Mouse (Mus musculus) limb, embryonic 11.5 days (tissue): ENCODE data around the gene Il17rc. TPM values are rescaled to one million over a fixed set of nuclear protein-coding genes. Genes with fewer than 3 reads are reported as not detected.
A peak's percentile ranks its signal among the peaks of the same experiment; 100 is the strongest.

ENCODE experiments used
- ATAC-seq: fragments of 200-750 bp; cut with Nextera tagmentation; 2 replicates; pipeline ENCODE4 v1.8.0; 2017; ENCODE audit warnings: low read depth; ENCODE audit not compliant: insufficient number of reproducible peaks, low FRiP score, low TSS enrichment
- DNase-seq: peaks from one replicate; pipeline ENCODE4 v3.0.0-alpha.2; 2015; ENCODE audit warnings: low spot score
- H3K27ac ChIP-seq: fragments of 300-500 bp; sonication (generic); replicated peaks from 2 replicates; pipeline ENCODE4 v1.5.1; 2014; ENCODE audit warnings: low read depth, mild to moderate bottlenecking, low read length
- H3K27me3 ChIP-seq: fragments of 300-500 bp; sonication (generic); 2 replicates; pipeline ENCODE4 v1.6.1; 2014; ENCODE audit warnings: mild to moderate bottlenecking, low read length, mixed read lengths; ENCODE audit not compliant: control insufficient read depth, insufficient read depth
- H3K36me3 ChIP-seq: fragments of 300-500 bp; sonication (generic); 2 replicates; pipeline ENCODE4 v1.6.1; 2014; ENCODE audit warnings: mild to moderate bottlenecking, low read length, moderate library complexity, mixed read lengths; ENCODE audit not compliant: control insufficient read depth, insufficient read depth
- H3K4me1 ChIP-seq: fragments of 300-500 bp; sonication (generic); 2 replicates; pipeline ENCODE4 v1.6.1; 2014; ENCODE audit warnings: low read length, mixed read lengths; ENCODE audit not compliant: control insufficient read depth, insufficient read depth
- H3K4me2 ChIP-seq: fragments of 300-500 bp; sonication (generic); 2 replicates; pipeline ENCODE4 v1.6.1; 2014; ENCODE audit warnings: low read depth, mild to moderate bottlenecking, moderate library complexity; ENCODE audit not compliant: severe bottlenecking
- H3K4me3 ChIP-seq: fragments of 300-500 bp; sonication (generic); 2 replicates; pipeline ENCODE4 v1.5.1; 2014; ENCODE audit warnings: low read depth, low read length
- H3K9ac ChIP-seq: fragments of 300-500 bp; sonication (generic); 2 replicates; pipeline ENCODE4 v1.6.1; 2014; ENCODE audit warnings: mild to moderate bottlenecking, low read length
- H3K9me3 ChIP-seq: fragments of 300-500 bp; sonication (generic); 2 replicates; pipeline ENCODE4 v1.6.1; 2016; ENCODE audit warnings: low read length; ENCODE audit not compliant: control insufficient read depth
- WGBS: fragments of 180-500 bp; shearing (Covaris S2); extraction: QIAGEN DNeasy Blood & Tissue Kit; methylation state at CpG from one replicate; pipeline ENCODE4 v1.1.7; 2014; 5-methylcytosine and 5-hydroxymethylcytosine counted together
- polyA plus RNA-seq: library from polyadenylated mRNA; unstranded; fragments of >200 nt; fragmentation: Nextera tagmentation; extraction: Ambion mirVana; gene quantifications from 2 replicates; pipeline ENCODE4 v1.2.1, GENCODE M21; 2014

Il17rc gene
- polyA plus RNA-seq, 1 experiment from 2014 or later = 2.4 TPM

DNA sequence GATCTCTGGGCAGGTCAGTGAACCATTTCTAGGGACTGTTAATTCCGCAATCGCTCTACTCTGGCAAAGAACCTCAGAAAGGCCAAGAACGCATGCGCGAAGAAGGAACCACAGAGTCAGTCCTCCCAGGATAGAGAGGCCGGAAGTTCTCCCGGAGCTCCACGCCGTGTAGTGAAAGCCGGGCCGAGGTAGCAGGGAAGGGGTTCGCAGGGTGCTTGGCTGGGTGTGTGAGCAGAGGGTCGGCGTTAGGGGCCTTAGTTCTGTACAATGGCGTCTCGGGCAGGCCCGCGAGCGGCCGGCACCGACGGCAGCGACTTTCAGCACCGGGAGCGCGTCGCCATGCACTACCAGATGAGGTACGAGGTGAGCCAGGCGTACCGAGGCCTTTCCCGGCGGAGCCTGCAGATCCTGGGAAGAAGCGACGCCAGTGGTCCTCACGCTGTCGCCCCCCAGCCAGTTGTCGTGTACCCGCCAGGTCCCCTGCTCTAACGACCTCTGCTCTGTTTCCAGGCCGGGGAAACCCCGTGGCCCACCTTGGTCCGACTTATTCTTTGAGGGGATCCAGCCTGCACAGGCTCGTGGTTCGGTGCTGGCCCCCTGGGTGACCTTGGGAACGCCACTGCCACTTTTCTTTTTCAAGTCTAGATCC lies 28.7 kb upstream of the Il17rc start, which contains the start of gene Jagn1:
TSS of gene Jagn1 (plus strand) at position 128 of the 649 bp plus-strand sequence.
- H3K4me3 ChIP-seq = peak within 1 kb of the TSS; percentile 99
- ATAC-seq (peak; percentile 85), DNase-seq (peak; percentile 98)
- under 1% methylated on average over 45 of the region's 45 CpGs for WGBS
- 0 out of 2 replicates have a peak, but pooled peaks cover 4% of the 10 kb centered on the region for H3K4me1 ChIP-seq
- no peak within 1 kb of the TSS for H3K27ac ChIP-seq
- H3K9me3 ChIP-seq = no peaks in the 10 kb centered on the region
- peak within 1 kb of the TSS; percentile 90 for H3K4me2 ChIP-seq
- H3K27me3 ChIP-seq = no peaks in the 10 kb centered on the region
- peak within 1 kb of the TSS; percentile 94 for H3K9ac ChIP-seq
- H3K36me3 ChIP-seq = peaks cover 5% of the 10 kb centered on the region

DNA sequence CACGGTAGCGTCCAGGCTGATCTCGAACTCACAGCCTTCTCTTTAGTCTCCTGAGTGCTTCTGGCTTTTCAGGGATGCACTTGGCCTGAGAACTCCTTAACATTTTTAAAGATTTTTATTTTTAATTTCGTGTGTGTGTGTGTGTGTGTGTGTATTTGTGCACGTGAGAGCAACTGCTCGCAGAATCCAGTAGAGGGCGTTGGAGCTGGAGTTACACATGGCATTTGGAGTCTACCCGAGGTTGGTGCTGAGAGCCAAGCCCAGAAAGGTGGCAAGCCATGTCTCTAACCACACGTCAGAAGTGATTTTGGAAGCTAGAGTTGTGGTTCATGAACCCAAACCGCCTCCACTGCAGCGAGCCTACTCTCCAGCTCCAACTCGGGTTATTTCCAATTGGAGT lies 28.1 kb upstream of the Il17rc start:
- no peak for DNase-seq
- peak overlapping the region; percentile 99 for H3K4me3 ChIP-seq

DNA sequence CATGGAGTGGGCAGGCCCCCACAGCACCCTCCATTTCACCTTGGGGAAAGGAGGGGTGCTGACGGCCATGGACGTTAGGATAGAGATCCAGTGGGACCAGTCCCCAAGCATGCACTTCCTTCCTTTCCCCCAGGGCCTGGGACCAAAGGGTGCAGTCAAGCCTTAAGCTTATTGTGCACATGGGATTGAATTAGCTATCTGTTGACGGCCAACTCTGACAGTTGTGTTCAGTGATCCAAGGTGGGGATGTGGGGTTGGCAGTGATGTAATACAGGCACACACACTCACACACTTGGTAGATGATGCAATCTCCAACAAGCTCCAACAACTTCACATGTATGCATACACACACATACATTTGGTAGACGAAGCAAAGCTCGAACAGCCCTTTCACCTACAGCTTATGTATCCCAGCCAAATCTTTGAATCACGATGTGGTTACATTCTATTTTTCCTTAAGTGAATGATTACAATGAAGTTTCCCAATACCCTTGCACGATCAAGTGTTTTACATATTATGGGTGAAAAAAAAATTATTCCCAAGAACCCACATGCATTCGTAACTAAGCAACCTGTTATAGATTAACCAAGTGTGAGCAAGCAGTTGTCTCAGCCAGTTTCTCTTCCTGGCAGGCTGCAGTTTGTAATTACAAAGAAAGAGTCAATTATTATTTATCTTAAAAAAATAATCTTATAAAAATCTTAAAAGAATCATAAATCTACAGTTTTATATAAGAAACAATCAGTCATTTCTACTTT lies 26.8 kb upstream of the Il17rc start:
- Histone ChIP-seq H3K27ac (no peak overlapping the region), H3K36me3 (peaks cover 16% of the 10 kb centered on the region), H3K27me3 (no peaks in the 10 kb centered on the region), H3K4me2 (no peak overlapping the region), H3K4me3 (no peak overlapping the region), H3K4me1 (0 out of 2 replicates have a peak, but pooled peaks cover 4% of the 10 kb centered on the region), H3K9me3 (no peaks in the 10 kb centered on the region), H3K9ac (no peak overlapping the region)
- WGBS = 95% methylated on average over 7 of the region's 8 CpGs
- ATAC-seq (no peak), DNase-seq (no peak)

More for the DNA sequence above, 28.1 kb upstream of the Il17rc start:
- H3K27ac ChIP-seq = no peak overlapping the region
- H3K9ac ChIP-seq = peak overlapping the region; percentile 94
- peaks cover 10% of the 10 kb centered on the region for H3K36me3 ChIP-seq
- 0 out of 2 replicates have a peak, but pooled peaks cover 4% of the 10 kb centered on the region for H3K4me1 ChIP-seq
- WGBS = 45% methylated on average over 12 of the region's 12 CpGs
- H3K9me3 ChIP-seq = no peaks in the 10 kb centered on the region
- ATAC-seq = no peak; the same call in 1 of the 2 replicates
- no peaks in the 10 kb centered on the region for H3K27me3 ChIP-seq
- peak overlapping the region; percentile 90 for H3K4me2 ChIP-seq

DNA sequence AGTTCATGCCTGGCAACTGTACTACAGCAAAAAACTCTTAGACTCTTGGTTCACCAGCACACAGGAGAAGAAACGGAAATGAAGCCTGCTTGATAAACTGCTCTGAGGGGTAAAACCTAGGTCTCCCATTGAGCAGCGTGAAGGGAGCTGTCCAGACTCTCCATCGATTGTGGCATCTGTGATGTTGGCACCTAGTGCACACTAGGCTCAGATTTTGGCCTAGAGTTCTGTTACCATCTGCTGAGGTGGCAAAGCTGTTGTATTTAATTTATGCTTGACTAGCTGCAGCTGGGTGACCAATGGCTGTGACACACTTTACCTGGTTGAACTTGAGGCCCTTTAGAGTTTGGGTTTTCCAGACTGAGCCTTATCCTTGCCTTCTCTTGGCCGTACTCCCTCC lies 23.6 kb upstream of the Il17rc start:
- no peak for DNase-seq
- H3K27me3 ChIP-seq = no peaks in the 10 kb centered on the region
- H3K36me3 ChIP-seq = peaks cover 16% of the 10 kb centered on the region
- no peak overlapping the region for H3K4me2 ChIP-seq
- 91% methylated on average over 4 of the region's 4 CpGs for whole genome bisulfite sequencing
- H3K4me1 ChIP-seq = 0 out of 2 replicates have a peak, but pooled peaks cover 4% of the 10 kb centered on the region
- H3K27ac ChIP-seq = no peak overlapping the region
- ATAC-seq = no peak
- no peaks in the 10 kb centered on the region for H3K9me3 ChIP-seq
- no peak overlapping the region for H3K4me3 ChIP-seq
- no peak overlapping the region for H3K9ac ChIP-seq

DNA sequence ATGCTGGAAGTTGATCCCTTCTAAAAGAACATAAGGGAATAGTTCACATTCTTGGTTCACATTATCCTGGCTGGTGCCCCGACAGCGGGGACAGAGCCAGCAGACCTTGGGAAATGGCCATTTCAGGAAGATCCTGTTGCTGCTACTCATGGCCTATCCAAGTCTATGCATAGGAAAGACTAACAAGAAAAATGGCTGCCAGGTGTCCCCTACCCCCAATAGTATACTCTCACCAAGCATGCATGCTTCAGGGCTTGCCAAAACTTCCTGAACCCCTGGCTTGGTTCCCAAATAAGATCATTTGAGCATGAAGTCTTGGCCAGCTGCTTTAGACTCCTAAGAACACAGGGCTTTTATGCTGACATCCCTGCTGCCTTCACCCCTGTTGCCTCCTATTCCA lies 19.4 kb upstream of the Il17rc start:
- H3K4me3 ChIP-seq = no peak overlapping the region
- H3K36me3 ChIP-seq = peaks cover 16% of the 10 kb centered on the region
- H3K27me3 ChIP-seq = no peaks in the 10 kb centered on the region
- DNase-seq = no peak
- H3K9ac ChIP-seq = no peak overlapping the region
- H3K27ac ChIP-seq = no peak overlapping the region
- ATAC-seq = no peak
- 81% methylated on average over 2 of the region's 2 CpGs for WGBS
- H3K4me2 ChIP-seq = no peak overlapping the region
- no peaks in the 10 kb centered on the region for H3K9me3 ChIP-seq
- no peaks in the 10 kb centered on the region for H3K4me1 ChIP-seq

DNA sequence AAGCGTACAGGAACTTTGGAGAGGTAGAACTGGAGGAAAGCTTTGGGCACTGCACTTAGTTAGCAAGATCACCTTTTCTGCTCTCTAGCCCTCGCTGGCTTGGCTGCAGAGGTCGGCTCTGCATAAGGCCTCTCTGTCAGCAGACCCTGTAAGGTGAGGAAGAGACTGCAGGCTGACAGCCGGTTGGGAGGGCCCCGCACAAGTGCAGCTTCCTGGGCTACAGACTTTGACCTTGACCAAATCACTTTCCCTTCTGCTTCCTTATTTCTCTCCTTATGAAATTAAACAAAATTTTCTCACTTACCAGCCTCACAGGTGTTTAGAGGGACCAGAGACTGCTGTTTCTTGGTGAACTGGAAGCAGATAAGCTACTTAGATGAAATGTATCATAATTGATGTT lies 16.2 kb upstream of the Il17rc start:
- Histone ChIP-seq H3K4me2 (no peak overlapping the region), H3K9me3 (no peaks in the 10 kb centered on the region), H3K27me3 (no peaks in the 10 kb centered on the region), H3K27ac (no peak overlapping the region), H3K9ac (no peak overlapping the region), H3K4me1 (no peaks in the 10 kb centered on the region), H3K4me3 (no peak overlapping the region), H3K36me3 (no peaks in the 10 kb centered on the region)
- 62% methylated on average over 5 of the region's 5 CpGs for WGBS
- DNase-seq (no peak), ATAC-seq (no peak)

DNA sequence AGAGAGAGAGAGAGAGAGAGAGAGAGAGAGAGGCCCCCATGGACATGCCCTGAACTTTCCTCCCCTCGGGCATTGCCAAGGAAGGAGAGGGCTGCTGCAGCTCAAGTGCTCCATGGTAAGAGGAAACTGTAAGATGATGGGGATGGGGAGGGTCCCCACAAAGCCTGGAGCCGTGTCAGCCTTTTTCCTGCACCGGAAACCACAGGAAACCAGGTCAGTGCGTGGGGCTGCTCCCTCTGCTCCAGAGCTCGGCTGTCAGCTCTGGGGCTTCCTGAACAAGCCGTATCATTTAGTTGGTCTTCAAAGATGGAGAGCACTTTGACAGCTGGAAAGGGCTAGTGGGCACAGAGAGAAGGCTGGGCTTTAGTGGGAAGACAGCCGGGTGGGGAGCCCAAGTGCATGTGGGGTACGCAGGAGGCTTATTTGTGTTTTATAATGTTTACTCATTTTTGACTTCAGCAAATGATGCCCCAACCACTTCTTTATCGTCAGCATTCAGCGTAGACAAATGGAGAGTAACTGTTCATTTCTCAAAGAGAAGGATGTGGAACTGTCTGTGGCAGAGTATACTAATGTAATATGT lies 13.2 kb upstream of the Il17rc start, which contains the start of gene Il17re:
TSS of gene Il17re (plus strand) at position 533 of the 583 bp plus-strand sequence.
- Histone ChIP-seq H3K4me3 (no peak within 1 kb of the TSS), H3K9ac (no peak within 1 kb of the TSS), H3K27me3 (no peaks in the 10 kb centered on the region), H3K4me1 (no peaks in the 10 kb centered on the region), H3K27ac (no peak within 1 kb of the TSS), H3K9me3 (no peaks in the 10 kb centered on the region), H3K4me2 (no peak within 1 kb of the TSS), H3K36me3 (no peaks in the 10 kb centered on the region)
- ATAC-seq (no peak), DNase-seq (no peak)
- 71% methylated on average over 10 of the region's 10 CpGs for WGBS

DNA sequence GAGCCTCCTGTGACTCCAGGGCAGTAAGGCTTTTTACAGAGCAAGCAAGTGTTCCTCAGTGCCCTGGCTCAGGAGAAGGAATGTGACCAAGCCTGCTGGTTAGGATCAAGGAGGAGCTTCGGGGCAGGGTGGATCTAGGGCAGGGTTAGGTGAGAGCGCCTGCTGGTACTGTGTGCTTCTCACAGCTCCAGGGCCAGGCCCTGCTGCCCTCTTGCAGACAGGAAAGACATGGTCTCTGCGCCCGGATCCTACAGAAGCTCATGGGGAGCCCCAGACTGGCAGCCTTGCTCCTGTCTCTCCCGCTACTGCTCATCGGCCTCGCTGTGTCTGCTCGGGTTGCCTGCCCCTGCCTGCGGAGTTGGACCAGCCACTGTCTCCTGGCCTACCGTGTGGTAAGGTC lies 12.6 kb upstream of the Il17rc start:
- ATAC-seq (no peak), DNase-seq (no peak)
- Histone ChIP-seq H3K4me1 (no peaks in the 10 kb centered on the region), H3K9ac (no peak overlapping the region), H3K4me3 (no peak overlapping the region), H3K9me3 (no peaks in the 10 kb centered on the region), H3K27me3 (no peaks in the 10 kb centered on the region), H3K27ac (no peak overlapping the region), H3K4me2 (no peak overlapping the region), H3K36me3 (no peaks in the 10 kb centered on the region)
- WGBS = 53% methylated on average over 10 of the region's 10 CpGs
